Mouse (Mus musculus) layer of hippocampus, postnatal 25 days (tissue): ENCODE measurements at regions not wholly inside any gene's neighbourhood (a gene's known extent, or its start where the extent isn't known, plus 50 kb on each side); places are given as distances from the start of the nearest gene placed in this dataset.
A peak's percentile ranks its signal among the peaks of the same experiment; 100 is the strongest.

Experiments
- DNase-seq, 2 experiments: peaks; one replicate each; pipeline ENCODE4 v3.0.0; 2022; ENCODE audit warnings: mixed read lengths in 2 of 2, low spot score in 1 of 2; ENCODE audit errors: extremely low spot score in 1 of 2

DNA sequence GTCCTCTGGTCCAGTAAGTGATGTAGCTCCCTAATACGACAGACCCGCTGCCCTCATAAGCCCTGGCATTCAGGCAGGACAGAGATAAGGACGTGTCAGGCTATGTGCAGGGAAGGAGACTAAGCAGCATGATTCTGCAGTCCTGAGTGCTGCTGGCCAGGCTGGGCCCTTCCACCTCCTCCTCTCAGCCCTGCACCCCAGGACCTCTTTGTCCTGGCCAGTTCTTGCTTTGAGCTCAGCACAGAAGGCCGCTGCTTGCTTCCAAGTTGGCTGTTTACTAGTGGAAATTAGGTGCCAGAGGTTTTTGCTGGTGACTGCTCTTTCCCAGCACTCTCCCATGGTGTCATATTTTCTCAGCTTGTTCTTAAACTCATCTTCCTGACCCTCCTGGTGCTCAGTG, 249.3 kb upstream of the Tnp1 start:
- DNase-seq, result peak in 1 of 2 experiments; percentile 19

DNA sequence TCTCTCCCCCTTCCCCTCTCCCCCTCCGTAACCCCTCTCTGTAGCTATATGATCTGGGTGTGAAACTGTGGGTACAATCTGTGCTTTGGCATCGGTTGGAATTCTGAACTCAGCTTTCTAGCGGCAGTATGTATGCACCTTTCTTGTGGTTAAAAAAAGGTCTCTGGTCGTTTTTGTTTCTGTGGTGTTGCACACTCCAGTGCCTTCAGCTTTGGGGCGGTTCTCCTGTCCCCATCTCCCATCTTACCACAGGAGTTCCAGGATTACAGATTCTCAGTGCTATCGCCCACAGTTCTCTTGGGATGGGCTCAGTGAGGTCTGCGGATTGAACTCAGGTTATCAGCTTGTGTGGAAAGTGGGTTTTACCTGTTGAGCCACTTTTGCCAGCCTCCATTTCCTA, 248.5 kb upstream of the Tnp1 start:
- no peak for DNase-seq

DNA sequence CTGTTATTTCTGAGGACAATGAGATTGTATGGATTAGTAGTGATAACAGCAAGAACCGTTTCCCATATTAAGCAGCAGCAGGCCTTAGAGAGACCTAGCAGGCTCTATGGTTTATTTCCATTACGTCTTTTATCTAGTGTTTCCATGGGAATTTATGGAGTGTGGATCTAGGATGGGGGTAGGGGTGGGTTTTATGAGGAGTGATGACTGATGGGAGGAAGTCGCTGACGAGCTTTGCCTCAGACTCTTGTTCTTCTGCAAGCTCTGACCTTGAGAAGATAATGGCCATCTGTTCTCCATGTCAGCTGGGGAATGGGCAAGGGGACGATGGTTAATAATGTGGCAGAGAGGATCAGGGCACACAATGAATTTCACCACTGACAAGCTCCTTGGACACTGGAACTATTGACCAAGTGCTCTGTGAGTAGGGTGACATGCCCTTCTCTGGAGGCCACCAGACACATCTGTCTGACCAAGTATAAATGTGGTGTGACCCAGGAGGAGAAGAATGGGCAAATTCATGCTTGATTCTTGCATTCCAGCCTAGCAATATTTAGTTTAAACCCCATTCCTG, 243.9 kb upstream of the Tnp1 start:
- no peak for DNase-seq

DNA sequence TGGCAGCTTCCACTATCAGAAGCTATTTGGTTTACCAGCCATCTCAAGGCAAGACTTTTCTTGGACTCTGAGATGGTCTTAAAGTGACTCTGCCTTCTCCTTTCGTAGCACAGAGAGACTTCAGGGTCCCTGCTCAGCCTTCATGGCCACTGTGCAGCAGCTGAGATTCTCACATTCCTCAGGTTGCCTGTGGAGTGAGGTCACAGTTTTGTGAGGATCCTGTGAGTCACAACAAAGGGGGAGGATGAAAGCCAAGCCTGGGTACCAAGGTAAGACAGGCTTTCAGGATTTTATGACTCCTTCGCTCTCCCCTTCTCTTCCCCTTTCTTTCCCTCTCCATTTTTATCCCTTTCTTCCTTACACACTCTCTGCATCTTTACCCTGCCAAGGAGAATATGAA, 241.6 kb upstream of the Tnp1 start:
- DNase-seq, result no peak

DNA sequence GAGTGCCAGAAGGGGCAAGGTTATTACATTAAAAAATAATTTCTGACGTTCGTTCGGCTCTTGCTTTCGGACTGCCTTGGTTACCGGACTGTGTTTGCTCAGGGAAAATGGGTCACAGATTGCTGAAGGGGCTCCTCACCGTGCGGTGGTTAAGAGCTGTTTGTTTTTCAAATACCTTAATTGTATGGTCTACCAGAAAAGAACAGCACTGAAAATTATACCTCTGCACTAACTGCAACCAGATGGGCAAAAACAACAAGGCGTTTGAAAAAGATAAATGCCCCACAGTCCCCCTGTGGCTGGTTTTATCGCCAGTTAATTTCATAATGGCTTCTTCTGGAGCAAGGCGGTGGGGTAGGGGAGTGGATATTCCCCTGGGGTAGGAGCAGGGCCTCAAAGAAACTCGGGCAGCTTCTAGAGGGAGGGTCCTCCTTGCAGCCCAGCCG, 236.2 kb upstream of the Tnp1 start:
- DNase-seq, result no peak

DNA sequence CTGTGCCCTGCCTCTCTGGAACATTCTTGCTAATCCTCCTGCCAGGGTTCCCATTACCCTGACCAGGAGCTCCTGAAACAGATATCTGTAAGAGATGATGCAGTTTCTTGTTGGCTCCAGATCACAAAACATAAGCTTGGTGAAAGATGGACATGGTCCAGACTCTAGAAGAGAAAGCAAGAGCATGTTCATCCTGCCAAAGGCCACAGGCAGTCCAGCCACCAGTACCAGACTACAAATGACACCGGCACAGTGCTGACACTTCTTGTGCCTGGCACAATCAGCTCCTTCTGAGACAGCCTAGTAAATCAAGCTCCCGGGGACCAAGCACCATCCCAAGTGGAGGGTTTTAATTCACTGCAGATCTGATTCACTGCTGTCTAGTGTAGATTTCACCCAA, 228.3 kb upstream of the Tnp1 start:
- no peak for DNase-seq

DNA sequence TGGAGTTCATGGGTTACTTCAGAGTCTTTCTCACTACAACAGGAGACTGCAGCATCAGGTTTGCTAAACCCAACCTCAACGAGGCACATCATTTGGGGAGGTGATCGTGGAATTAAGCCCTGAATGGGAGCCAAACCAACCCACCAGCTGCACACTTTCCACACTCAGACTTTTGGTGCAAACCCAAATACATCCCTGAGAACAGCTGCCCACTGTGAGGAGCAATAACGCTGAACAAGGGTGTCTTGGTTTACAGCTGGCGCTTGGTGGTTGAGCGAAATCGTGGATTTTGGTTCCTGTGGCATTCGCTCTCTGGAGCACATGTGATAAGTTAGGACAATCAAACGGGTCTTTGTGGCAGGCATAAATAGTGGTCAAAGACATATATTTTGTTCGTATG, 226.6 kb upstream of the Tnp1 start:
- no peak for DNase-seq

DNA sequence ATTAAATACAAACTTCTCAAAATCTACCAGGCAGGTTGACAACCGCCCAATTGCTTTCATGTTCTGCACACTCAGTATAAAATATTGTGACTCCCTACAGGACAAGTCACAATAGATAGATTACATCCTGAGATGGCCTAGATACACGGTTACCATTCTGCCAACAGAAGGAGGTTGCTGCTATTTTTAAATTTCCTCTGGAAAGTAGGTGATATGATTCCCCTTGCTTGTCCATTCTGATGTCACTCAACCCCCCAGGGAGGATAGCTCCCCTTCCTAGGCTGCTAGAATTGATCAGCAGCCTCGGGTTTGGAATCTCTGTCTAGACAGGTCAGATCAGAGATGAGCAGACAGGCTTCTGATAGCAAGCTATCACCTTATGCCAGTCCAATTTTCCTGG, 221.2 kb upstream of the Tnp1 start:
- no peak for DNase-seq

DNA sequence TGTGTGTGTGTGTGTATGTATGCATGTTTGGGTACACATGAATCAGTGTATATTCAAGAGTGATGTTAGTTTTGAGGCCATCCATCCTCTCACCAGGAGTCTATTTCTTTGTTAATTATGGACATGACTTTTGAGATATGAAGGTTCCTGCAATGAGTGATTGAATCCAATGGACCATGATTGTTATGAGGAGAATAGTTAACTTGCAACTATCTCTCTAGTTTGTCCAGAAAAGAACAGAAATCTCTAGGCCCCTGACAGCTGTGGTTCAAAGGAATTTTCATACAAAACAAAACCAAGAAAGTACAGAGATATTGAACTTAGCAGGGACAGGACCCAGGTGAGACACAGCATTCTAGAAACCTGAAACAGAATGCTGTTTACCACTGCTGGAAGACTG, 217.9 kb upstream of the Tnp1 start:
- no peak for DNase-seq

DNA sequence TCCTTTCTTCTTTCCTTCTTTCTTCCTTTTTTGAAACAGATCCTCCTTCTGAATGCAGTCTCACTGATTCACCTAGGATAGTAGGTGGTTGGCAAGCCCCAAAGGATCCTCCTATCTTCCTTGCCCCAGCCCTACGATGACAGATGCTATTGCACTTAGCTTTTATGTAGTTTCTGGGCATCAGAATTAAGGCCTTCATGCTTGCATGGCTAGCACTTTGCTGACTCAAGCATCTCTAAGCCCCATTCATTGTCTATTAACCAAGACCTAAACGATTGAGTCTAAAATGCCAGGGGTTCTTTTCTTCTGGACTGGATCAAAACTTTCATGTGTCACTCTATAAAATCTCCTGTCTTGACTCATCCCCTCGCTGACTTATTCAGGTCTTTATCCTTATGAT, 217.3 kb upstream of the Tnp1 start:
- no peak for DNase-seq

DNA sequence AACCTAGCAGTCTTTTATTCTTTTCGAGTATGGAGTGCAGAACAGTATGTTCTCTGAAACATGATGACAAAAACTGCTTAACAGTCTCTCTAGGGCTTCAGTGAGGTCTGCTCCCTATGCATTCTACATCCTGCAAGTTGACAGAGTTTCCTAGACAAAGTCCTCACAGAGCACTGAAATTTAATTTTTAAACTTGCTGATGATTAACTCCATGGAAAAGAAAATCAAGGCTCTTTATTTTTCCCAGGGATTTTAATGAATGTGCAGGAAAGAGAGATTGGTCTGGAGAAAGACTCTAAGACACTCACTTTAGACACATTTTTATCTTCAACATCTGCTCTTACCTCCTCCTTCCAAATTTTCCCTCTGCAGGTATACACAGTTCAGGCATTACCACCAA, 214.9 kb upstream of the Tnp1 start:
- DNase-seq, result no peak

DNA sequence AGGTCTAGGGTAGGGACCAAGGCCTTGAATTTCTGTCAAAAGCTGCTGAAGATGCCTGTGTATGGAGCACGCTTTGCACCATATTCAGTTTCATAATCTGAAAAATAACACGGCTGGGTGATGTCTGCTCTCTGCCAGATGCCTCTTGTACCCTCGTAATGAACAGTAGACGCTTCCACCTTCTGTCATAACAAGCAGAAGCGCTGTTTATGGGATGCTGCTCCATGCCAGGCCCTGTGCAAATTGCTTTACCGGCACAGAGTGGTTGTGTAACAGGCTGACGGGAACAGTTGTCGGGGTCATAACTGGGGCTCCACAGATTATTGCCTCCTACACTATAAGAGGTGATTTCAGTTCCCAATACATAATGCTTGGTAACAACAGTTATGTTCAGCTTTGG, 211.5 kb upstream of the Tnp1 start:
- DNase-seq, result peak; percentile 12 to 13

DNA sequence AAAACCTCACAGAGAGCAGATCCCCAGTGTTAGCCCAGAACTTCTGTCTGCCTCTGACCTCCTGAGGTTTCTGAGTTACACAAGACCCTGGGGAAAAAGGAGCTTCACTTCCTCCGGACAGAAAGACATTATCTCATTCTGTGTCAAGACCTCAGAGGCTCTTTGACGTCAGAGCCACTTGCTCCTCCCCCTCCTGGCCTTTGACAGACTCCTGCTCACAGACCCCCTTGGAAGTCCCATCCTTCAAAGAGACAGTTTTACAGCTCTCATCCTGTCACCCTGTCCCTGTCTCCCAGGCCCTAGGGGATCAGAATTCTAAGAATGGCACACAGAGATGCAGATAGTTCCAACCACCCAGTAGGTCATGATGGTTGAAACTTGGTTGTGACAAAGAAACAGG, 206.2 kb upstream of the Tnp1 start:
- no peak for DNase-seq

DNA sequence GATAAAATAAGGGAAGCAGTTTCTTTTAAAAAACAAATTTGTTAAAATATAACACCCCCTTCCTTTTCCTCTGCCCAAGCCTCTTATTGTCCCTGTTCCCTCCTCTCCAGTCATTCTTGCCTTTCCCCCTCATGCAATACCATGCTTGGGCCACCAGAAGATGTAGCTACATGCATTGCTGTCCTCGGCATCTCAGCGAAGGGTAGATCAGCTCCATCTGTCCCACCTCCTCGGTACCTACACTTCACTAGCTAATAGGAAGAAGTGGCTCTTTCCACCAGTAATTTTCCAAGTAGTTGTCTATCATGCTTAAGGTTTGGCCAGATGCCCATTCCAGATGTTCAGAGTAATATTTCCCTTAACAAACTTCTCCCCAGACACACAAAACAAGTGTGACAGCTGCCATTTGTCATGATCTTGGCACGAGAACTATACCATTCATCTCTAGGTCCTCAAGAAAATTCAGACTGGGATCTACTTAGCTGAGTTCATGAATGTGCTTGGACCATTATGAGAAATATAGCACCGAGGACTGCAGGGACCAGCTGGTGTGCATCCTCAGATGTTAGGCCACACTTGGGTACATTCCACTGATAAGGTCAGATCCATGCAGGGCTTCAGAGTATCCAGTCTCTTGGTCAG, 198.7 kb upstream of the Tnp1 start:
- no peak for DNase-seq

DNA sequence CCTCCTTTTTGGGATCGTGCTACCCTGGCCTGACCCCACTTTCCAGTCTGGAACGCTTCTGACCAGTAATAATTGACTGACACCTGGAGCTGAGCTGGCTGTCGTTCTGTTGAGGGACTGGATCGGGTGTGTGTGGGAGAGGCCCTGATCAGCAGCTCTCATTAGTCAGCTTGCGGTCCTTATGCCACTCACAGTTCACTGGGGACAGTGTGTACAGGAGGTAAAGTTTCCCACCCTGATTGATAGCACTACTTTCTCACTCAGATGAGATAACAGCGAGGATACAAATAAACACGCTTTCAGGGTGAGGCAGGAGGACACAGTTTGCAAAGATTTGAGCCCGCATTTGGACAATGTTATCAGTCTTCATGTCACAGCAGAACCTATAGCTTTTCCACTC, 191.7 kb upstream of the Tnp1 start:
- DNase-seq, result no peak

DNA sequence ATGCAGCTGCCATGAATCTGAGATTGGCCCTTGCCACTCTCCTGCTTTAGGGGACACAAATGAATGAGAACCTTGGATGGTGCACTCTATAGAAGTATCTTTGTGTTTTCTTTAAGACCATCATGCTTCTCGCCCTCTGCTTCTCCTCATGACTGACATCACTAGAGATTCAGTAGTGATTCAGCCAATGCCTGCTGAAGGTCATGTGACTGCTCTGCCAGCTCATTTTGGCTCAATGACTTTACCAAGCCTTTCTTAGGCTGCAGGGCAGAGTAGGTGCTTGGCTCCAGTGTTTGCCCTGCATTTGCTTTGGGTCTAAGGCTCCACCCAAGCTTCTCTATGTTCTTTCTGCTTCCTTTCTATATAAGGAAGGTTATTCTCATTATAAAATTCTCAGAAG, 190.1 kb upstream of the Tnp1 start:
- no peak for DNase-seq

DNA sequence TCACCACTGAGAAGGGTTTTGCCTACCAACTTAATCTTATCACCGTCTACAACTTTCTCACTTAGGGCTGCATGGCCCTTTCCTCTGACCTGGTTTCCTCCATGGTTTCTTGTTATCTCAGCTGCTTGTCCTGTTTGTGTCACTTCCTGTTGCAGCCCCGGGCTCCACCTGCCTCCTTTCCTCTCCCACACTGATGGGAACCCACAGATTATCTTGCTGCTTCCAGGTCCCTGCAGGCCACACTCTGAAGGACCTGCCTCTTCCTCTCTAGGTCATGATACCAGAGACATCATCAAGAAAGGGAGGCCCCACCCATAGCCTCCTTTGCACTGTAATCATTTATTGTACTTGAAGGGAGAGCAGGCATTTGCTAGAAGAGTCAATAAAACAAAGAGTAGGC, 184.4 kb upstream of the Tnp1 start:
- DNase-seq, result no peak

DNA sequence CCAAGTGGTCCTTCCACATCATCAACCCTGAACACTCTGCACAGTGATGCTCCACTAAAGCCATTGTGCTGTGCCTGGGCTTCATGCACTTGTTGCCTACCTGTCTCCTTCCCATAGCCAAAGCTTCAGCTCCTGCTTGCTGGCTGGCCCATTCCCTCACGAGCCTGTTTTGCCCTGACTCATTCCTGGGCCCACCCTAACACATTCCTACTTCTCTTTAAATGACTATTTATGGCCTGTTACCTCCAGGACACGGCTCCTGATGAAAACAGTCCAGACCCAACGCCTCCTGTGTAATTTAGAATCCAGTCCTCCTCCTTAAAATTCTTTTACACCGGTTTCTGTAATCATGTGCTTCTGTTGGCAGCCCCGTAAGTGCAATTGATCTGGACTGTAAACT, 175.1 kb upstream of the Tnp1 start:
- no peak for DNase-seq

DNA sequence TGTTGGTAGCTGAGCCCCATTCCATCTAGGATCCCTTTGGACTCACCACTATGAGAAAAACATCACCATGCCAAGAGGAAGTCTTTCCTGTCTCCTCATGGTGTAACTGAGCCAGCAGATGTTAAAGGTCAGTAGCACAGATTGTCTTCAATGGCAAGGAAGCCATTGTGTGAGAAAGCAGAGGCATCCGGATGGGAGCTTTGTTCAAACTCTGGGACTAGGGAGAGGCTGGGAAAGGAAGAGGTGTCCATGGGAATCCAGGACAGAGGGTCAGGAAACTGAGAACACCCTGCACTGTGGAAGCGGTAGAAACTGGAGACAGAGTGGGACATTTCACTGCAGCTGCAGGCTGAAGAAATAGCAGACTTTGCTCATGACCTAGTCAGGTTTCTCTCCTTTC, 173.1 kb upstream of the Tnp1 start:
- no peak for DNase-seq

DNA sequence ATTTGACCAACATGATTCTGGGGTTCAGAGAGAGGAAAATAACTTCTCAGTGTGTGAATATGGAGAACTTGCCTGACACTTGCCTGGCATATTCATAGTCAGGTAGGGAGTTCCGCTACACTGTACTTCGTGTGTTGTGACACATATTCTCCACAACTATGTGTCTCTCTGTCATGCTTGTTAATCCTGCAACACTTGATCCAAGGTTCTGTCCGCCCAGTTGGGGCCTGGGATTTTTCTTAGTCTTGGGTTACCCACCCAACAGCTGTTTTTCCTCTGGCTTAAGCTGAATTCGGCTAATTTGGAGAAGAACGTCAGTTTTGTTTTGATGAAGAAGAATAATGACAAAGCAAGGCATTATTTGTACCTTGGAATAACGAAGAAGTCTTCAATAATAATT, 168.8 kb upstream of the Tnp1 start:
- no peak for DNase-seq

DNA sequence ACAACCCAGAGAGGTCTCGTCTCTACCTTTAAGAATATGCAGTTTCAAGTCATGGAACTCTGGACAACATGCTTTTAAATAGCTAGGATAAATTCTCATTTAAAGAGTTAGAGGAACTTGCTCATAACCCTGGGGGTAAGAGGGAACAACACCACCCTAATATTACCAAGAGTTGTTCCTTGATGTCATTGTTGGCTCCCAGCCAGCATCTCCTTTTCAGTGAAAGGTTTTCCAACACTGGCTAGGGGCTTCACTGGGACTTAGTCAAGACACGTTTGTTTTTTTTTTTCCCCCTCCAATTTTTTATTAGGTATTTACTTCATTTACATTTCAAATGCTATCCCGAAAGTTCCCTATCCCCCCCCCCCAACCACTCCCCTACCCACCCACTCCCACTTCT, 163.1 kb upstream of the Tnp1 start:
- no peak for DNase-seq

DNA sequence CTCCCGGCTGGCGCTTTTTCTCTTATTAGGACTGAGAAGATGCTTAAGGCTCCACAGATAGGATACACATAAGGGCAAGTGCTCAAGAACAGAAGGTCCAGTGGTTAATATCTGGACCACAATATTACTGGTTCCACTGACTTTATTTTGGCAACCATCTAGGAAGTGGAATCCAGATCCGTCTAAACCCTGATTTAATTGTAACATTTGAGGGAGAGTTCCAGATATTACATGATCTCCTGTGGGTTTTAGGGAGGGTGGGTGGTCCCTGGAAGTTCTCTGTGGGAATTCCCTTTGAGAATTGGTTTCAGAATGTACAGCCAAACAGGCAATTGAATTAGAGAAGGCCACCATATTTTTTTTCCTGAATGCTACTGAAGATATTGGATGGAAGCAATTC, 161.4 kb upstream of the Tnp1 start:
- no peak for DNase-seq

DNA sequence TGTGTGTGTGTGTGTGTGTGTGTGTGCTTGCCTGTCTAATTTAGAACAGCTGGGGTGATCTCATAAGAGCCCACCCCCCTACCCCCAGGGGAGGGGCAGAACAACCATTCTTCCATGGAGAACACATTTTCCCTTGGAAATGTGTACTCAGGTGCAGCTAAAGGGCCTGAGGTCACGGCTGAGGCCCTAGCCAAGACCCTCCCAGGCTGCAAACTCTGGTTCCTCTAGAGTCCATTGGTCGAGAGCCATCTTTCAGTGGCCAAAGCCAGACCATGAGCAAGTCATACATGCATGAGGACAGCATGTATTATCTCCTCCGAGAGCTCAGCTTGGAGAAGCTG, 154.9 kb upstream of the Tnp1 start:
- DNase-seq, result no peak
